Mouse (Mus musculus) heart, embryonic 12.5 days (tissue): ENCODE measurements at regions not wholly inside any gene's neighbourhood (a gene's known extent, or its start where the extent isn't known, plus 50 kb on each side); places are given as distances from the start of the nearest gene placed in this dataset.

ENCODE experiments used
- ATAC-seq: fragments of 200-750 bp; cut with Nextera tagmentation; 2 replicates; pipeline ENCODE4 v1.8.0; 2017; ENCODE audit warnings: moderate TSS enrichment, moderate library complexity; ENCODE audit not compliant: insufficient number of reproducible peaks, low FRiP score
- H3K27ac ChIP-seq: fragments of 300-500 bp; sonication (generic); 2 replicates; pipeline ENCODE4 v1.5.1; 2016; ENCODE audit warnings: mild to moderate bottlenecking, moderate library complexity; ENCODE audit not compliant: poor library complexity, severe bottlenecking
- H3K27me3 ChIP-seq: fragments of 300-500 bp; sonication (generic); replicated peaks from 2 replicates; pipeline ENCODE4 v1.6.1; 2016; ENCODE audit warnings: mild to moderate bottlenecking, moderate library complexity
- H3K36me3 ChIP-seq: fragments of 300-500 bp; sonication (generic); 2 replicates; pipeline ENCODE4 v1.6.1; 2016; ENCODE audit warnings: mild to moderate bottlenecking, moderate library complexity
- H3K4me1 ChIP-seq: fragments of 300-500 bp; sonication (generic); replicated peaks from 2 replicates; pipeline ENCODE4 v1.6.1; 2016; ENCODE audit warnings: mild to moderate bottlenecking
- H3K4me2 ChIP-seq: fragments of 300-500 bp; sonication (generic); 2 replicates; pipeline ENCODE4 v1.6.1; 2016; ENCODE audit warnings: mild to moderate bottlenecking, moderate library complexity
- H3K4me3 ChIP-seq: fragments of 300-500 bp; sonication (generic); 2 replicates; pipeline ENCODE4 v1.5.1; 2016; ENCODE audit warnings: mild to moderate bottlenecking
- H3K9ac ChIP-seq: fragments of 300-500 bp; sonication (generic); 2 replicates; pipeline ENCODE4 v1.6.1; 2016; ENCODE audit warnings: mild to moderate bottlenecking, moderate library complexity
- H3K9me3 ChIP-seq: fragments of 300-500 bp; sonication (generic); replicated peaks from 2 replicates; pipeline ENCODE4 v1.6.1; 2016; ENCODE audit warnings: mild to moderate bottlenecking, moderate library complexity
- WGBS: fragments of 180-500 bp; shearing (Covaris S2); methylation state at CpG from one replicate; pipeline ENCODE4 v1.1.7; 2016; 5-methylcytosine and 5-hydroxymethylcytosine counted together

GRCm38 (mm10) chr8:80262911-80263310, 205.1 kb upstream of the Hhip start:
- Histone ChIP-seq H3K4me2 (no peak overlapping the region), H3K27ac (no peak overlapping the region)
- WGBS, result 82% methylated on average over 3 of the region's 3 CpGs

DNA sequence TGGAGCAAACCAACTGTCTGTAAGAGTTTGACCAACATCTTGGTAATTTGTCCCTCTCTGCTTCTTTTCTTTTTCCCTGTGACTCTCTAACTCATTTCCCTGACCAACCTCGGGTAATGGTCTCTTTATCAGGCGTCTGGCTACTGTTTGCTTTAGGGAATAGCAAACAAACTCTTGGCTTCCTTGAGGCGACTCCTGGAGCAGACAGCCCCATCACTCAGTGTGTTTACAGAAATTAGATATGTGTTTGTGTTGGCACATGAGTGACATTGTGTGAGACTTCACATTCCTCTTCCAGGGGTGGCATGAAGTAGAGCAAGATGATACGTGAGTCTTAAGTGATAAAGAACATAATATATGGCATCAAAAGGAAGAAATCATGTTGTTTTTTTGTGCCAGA, 195.7 kb upstream of the Hhip start:
- no peaks in the 10 kb centered on the region for H3K36me3 ChIP-seq
- peaks cover 3% of the 10 kb centered on the region; the same call in 1 of the 2 replicates for H3K4me1 ChIP-seq
- H3K9me3 ChIP-seq, result no peaks in the 10 kb centered on the region
- H3K9ac ChIP-seq, result no peak overlapping the region
- WGBS, result 17% methylated on average over 4 of the region's 4 CpGs
- no peaks in the 10 kb centered on the region for H3K27me3 ChIP-seq
- ATAC-seq, result no peak
- no peak overlapping the region for H3K4me3 ChIP-seq
- no peak overlapping the region for H3K27ac ChIP-seq
- H3K4me2 ChIP-seq, result no peak overlapping the region

More at GRCm38 (mm10) chr8:80262911-80263310, 205.1 kb upstream of the Hhip start:
- no peak overlapping the region for H3K4me3 ChIP-seq
- no peaks in the 10 kb centered on the region for H3K9me3 ChIP-seq
- no peaks in the 10 kb centered on the region for H3K27me3 ChIP-seq
- no peak for ATAC-seq
- no peaks in the 10 kb centered on the region for H3K36me3 ChIP-seq
- no peak overlapping the region for H3K9ac ChIP-seq
- H3K4me1 ChIP-seq, result no peaks in the 10 kb centered on the region

DNA sequence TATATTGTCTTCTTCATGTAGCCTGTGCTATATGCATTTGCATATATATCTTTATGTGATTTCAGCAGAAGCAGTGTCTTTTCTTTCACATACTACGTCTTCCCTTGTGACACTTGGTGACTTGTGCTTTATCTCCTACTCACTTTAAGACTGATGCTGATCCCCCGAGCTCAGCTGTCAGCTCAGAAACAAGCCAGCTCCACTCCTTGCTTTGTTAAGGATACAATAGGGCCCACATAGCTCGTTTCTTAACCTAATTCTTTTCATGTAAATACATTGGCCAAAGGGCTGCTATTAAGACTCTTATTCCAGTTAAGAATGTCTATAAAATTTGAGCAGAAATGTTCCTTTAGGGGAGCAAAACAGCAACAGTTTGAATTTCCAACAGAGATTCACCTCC, 193.8 kb upstream of the Hhip start:
- no peaks in the 10 kb centered on the region for H3K36me3 ChIP-seq
- ATAC-seq, result no peak
- no peak overlapping the region for H3K9ac ChIP-seq
- no peak overlapping the region for H3K4me2 ChIP-seq
- no peaks in the 10 kb centered on the region for H3K9me3 ChIP-seq
- no peak overlapping the region for H3K4me3 ChIP-seq
- WGBS, result 6% methylated on average over 3 of the region's 3 CpGs
- no peak overlapping the region for H3K27ac ChIP-seq
- H3K4me1 ChIP-seq, result peaks cover 3% of the 10 kb centered on the region; the same call in 1 of the 2 replicates
- no peaks in the 10 kb centered on the region for H3K27me3 ChIP-seq

DNA sequence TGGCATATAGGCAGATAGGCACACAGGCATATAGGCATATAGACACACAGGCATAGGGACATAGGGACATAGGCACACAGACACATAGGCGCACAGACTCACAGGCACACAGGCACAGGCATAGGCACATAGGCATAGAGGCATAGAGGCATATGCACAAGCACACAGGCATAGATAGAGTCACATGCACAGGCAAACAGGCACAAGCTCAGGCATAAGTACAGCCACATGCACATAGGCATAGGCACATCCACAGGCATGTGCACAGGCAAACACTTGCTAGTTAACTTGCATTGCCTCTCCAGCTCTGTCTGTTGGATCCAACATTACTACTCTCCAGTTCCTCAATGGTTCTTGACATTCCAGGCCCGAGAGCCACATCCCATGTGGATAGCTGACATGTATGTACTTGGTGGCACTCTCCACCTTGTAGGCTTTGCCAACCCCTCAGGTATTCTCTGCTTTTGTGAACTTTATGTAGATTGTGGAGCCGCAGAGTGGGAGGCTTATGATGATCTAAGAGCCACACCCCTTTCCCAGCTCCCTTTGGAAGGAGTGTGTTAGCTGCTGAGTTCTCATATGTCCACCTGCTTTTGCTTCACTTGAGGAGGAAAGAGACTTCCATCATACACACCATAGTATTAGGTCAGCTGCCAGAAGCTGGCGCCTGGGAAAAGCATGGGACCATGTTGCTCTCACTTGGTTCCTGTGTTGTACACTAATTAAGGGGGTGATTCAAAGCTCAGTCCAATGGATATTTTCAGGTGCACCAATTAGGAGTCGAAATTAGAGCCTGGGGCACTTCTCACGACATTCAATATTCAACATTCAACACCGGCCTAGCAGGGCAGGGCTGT, 192.7 kb upstream of the Hhip start:
- H3K27ac ChIP-seq, result no peak overlapping the region
- peaks cover 3% of the 10 kb centered on the region; the same call in 1 of the 2 replicates for H3K4me1 ChIP-seq
- no peak overlapping the region for H3K4me2 ChIP-seq
- no peak overlapping the region for H3K4me3 ChIP-seq
- H3K9ac ChIP-seq, result no peak overlapping the region
- no peaks in the 10 kb centered on the region for H3K36me3 ChIP-seq
- no peaks in the 10 kb centered on the region for H3K9me3 ChIP-seq
- no peak for ATAC-seq
- 80% methylated on average over 7 of the region's 7 CpGs for WGBS
- no peaks in the 10 kb centered on the region for H3K27me3 ChIP-seq

DNA sequence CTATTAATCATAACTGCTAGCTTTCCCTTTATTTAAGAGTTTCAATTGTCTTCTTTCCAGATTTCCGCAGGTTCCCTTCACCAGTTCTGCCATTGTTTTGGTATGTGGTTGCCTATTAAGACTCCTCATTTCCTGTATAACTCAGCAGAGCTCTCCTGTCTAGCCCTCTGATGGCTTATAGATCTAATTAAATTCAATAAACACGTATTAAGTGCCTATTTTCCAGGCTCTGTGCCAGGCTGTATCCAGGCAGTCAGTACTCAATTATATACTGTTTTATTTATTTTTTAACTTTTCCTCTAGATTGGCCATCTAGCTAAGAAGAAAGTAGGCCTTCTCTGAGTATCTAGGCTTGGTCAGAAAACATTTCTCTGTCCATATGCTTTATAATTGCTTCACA, 192.0 kb upstream of the Hhip start:
- Histone ChIP-seq H3K9ac (no peak overlapping the region), H3K27me3 (no peaks in the 10 kb centered on the region), H3K4me3 (no peak overlapping the region), H3K27ac (no peak overlapping the region), H3K9me3 (no peaks in the 10 kb centered on the region), H3K36me3 (no peaks in the 10 kb centered on the region), H3K4me2 (no peak overlapping the region), H3K4me1 (peaks cover 3% of the 10 kb centered on the region; the same call in 1 of the 2 replicates)
- WGBS, result 62% methylated on average over 2 of the region's 2 CpGs
- ATAC-seq, result no peak

DNA sequence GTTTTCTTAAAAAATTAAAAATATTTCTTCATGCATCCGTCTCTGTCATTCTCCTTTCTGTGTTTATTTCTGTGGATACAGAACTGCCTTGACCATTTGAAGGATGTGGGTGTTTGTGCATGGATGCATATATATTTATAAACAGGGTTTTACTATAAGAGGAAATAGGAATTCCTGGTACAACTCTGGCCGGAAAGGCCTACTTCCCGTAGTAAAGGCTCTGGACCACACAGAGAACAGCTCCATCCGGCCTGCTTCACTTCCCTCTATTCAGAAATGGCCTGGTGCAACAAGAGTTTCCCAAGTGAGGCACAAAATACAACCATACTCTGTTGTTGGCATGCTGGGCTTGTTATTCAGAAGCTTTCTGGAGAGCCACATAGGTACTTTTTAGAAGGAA, 182.1 kb upstream of the Hhip start:
- Histone ChIP-seq H3K4me2 (no peak overlapping the region), H3K27me3 (no peaks in the 10 kb centered on the region), H3K9me3 (no peaks in the 10 kb centered on the region; the same call in 1 of the 2 replicates), H3K4me1 (no peaks in the 10 kb centered on the region), H3K27ac (no peak overlapping the region), H3K36me3 (no peaks in the 10 kb centered on the region), H3K4me3 (no peak overlapping the region), H3K9ac (no peak overlapping the region)
- 72% methylated on average over 4 of the region's 4 CpGs for WGBS
- ATAC-seq, result no peak

DNA sequence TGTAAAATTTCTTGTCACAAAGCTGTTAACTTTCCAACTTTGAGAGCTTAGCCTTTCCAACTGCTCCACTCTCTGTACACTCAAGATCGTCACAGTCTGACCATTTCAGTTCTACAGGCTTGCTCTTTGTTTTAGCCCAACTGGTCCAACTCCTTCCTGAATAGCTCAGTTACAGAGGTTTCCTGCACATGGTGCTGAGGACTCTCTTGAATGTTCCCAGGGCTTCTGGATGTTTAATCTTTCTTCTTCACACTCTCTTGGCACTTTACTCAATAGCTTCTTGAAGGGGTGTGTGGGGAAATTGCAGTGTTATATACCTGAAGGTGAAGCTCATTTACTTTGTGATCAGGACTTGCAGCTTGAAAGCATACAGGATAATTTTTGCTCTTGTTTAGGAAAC, 152.6 kb upstream of the Hhip start:
- no peak overlapping the region for H3K9ac ChIP-seq
- H3K4me2 ChIP-seq, result no peak overlapping the region
- no peak for ATAC-seq
- no peaks in the 10 kb centered on the region for H3K27me3 ChIP-seq
- no peak overlapping the region for H3K4me3 ChIP-seq
- H3K4me1 ChIP-seq, result no peaks in the 10 kb centered on the region
- WGBS, result 69% methylated on average over 1 of the region's 1 CpGs
- no peaks in the 10 kb centered on the region for H3K36me3 ChIP-seq
- no peak overlapping the region for H3K27ac ChIP-seq
- H3K9me3 ChIP-seq, result no peaks in the 10 kb centered on the region

DNA sequence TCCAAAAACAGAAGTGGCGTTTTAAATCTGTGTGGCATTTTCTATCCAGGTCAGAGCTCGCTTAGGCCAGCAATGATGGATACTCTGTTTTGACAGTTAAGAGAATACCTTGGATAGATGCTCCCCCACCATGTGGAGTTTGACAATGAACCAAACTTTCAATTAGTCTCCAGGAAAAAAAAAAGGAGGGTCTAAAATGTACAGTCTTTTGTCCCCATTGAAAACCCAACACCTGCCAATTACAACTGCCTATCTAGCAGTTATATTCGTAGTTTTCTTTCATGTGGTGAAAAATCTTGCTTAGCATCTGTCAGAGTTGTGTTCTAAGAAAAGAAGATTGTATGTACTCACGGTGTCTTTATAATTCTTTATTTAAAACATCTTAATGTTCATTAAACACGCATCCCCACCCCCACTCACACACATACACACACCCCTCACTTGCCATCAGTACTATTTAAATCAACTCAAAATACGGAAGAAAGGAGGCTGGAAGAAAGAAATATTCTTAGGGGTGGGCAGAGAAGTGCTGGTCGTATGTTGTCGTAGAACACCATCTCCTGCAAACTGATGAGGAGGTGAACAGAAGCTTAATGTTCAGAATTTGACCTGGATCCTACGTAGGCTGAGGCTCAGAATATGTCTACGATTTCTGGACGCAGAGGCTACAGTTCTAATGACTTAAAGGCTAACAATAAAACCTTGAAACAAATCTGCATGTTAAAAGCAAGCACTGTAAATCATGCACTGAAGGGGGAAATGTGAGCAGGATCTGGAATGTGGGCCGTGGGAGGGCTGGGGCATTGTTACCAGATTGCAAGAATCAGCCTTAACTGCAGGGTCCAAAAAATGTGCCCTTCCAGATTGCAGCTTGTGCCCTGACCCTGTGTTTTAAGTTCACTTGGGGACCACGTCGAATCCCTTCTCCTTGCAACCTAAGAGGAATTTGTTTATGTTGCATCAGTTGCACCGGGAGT, 147.2 kb upstream of the Hhip start:
- WGBS, result 67% methylated on average over 15 of the region's 15 CpGs
- no peak overlapping the region for H3K4me2 ChIP-seq
- no peaks in the 10 kb centered on the region for H3K9me3 ChIP-seq
- H3K36me3 ChIP-seq, result no peaks in the 10 kb centered on the region
- no peaks in the 10 kb centered on the region for H3K4me1 ChIP-seq
- H3K27me3 ChIP-seq, result no peaks in the 10 kb centered on the region
- no peak overlapping the region for H3K27ac ChIP-seq
- H3K4me3 ChIP-seq, result no peak overlapping the region
- ATAC-seq, result no peak
- H3K9ac ChIP-seq, result no peak overlapping the region

GRCm38 (mm10) chr8:80203769-80204677, 146.2 kb upstream of the Hhip start:
- no peak overlapping the region for H3K9ac ChIP-seq
- H3K36me3 ChIP-seq, result no peaks in the 10 kb centered on the region
- no peaks in the 10 kb centered on the region for H3K4me1 ChIP-seq
- no peak overlapping the region for H3K4me2 ChIP-seq
- H3K27me3 ChIP-seq, result no peaks in the 10 kb centered on the region
- H3K9me3 ChIP-seq, result no peaks in the 10 kb centered on the region
- H3K4me3 ChIP-seq, result no peak overlapping the region
- 63% methylated on average over 4 of the region's 4 CpGs for WGBS
- ATAC-seq, result no peak
- H3K27ac ChIP-seq, result no peak overlapping the region

DNA sequence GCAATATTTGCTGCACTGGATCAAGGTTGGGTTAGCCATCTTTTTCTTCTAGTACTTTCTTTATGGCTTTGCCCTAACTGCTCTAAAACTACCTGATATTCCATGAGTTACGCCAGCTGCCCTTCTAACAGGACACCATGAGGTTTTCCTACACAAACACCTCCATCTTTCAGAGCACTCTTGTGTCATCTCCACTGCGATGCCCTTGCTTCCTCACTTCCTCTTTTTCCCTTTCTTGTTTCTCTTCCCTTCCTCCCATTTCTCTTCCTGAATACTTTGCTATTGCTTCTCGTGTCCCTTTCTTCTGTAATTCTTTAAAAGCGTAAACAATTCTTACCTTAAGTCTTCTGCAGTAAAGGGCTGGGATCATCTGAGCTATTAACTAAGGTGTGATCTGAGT, 139.9 kb upstream of the Hhip start:
- Histone ChIP-seq H3K27ac (no peak overlapping the region), H3K4me3 (no peak overlapping the region), H3K4me1 (no peaks in the 10 kb centered on the region), H3K36me3 (no peaks in the 10 kb centered on the region), H3K4me2 (no peak overlapping the region), H3K27me3 (no peaks in the 10 kb centered on the region), H3K9me3 (no peaks in the 10 kb centered on the region), H3K9ac (no peak overlapping the region)
- 76% methylated on average over 4 of the region's 4 CpGs for WGBS
- no peak for ATAC-seq
